Mouse (Mus musculus) frontal cortex, postnatal 36 days (tissue): Measurements from ENCODE around the gene Sox13.

Experiments used
- DNase-seq, 2 experiments: peaks; one replicate each; pipeline ENCODE4 v3.0.0; 2022; ENCODE audit warnings: low spot score in 2 of 2

Gene Sox13

DNA sequence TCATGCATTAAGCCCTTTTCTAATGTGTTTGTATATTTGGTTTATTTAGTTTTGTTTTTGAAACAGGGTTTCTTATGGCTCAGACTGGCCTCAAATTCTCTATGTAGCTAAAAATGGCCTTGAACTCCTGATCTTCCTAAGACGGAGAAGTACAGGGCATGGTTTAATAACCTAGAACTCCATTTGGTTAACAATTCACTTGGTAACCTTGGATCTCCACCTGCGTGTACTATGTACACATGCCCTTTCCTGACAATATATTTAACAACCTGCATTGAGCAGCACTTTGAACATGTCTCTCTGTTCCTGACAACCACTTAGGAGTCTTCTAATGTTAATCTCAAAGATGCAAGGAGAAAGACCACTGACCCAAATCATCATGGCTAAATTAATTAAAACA is 7.0 kb upstream of the Sox13 start:
- no peak for DNase-seq

DNA sequence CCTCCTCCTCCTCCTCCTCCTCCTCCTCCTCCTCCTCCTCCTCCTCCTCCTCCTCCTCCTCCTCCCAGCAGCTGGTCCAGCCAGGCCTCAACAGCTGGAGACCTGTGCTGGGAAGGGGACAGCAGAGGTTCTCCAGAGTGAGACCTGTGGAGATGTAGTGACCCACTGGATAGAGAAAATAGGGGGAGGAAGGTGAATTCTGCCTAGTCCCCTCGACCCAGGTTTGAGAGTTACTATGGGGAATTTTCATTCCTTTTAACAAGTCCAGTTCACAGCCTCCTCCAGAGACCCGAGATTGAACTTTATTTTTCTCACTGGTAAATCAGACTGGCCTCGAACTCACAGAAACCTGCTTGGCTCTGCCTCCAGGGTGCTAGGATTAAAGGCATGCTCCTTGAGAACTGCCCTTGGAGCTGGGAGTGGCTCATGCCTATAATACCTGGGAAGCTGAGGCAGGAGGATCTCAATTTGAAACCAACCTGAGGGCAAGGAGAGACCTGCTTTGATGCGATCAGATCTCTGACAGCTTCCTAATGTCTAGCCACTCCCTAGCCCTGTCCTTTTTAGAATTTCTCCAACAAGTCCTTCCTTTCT is 467 bp upstream of the Sox13 start:
- DNase-seq, result no peak

DNA sequence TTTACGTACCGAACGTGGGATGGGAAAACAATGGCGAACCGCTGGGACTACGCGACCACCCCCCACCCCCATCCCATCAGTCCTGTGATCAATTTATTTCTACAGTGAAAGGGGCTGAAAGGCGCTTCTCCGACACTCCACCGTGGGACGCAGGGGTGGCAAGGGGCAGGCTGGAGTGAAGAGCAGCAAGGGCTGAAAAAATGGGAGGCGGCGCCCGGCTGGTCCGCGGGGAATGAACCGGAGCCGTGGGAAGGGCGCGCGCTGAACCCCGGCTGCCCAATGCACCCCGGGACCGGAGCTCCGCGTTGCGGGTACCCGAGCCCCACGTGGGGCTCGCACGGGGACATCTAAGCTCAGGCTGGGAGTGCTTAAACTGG is 1.0 kb downstream of the Sox13 start:
- DNase-seq, result no peak

DNA sequence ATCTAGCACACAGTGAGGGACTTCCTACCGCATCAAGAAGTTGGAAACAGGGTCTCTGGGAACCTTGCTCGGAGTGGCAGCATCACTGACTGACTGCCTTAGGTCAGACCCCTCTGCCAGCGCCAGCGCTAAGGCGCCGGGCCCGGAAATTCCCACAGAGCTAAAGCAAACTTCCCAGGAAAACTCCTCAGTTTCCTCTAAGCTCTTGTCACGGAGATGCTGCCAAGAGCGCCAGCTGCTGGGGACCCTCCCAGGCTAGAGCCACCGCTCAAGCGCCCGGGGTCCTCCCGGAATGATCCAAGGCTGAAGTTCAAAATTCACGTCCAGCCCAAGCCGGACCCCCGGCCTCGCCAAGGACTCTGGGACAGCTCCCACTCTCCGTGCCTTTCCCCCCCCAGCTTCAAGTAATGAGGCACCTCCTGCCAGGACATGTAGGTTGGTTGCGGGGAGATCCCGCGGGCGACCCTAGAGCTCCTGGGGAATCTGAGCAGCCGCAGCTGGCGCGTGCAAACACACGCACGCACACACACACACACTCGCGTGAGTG is 1.5 kb downstream of the Sox13 start:
- no peak for DNase-seq

DNA sequence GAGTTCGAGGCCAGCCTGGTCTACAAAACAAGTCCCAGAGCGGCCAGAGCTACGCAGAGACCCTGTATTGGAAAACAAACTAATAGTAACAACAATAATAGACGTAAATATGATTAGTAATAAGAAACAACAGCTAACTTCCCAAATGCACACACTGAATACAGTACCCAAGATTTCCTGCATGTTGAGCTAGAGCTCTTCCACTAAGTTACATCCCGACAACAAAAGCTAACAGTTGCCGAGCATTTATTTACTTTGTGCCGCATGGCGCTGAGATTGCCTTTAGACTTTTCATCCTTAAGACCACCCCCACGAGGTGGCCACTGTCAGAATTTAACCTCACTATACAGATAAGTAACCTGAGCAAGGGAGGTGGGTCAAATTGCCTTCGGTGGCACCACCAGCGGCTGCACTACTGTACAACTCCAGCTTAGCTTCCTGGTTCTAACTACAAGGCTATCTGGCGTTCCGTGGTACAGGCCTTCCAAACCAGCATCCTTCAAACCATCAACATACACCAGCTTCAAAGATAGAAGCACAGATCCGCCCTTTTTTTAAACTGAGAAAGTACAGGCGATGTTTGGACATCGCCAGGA is 2.1 kb downstream of the Sox13 start:
- no peak for DNase-seq

DNA sequence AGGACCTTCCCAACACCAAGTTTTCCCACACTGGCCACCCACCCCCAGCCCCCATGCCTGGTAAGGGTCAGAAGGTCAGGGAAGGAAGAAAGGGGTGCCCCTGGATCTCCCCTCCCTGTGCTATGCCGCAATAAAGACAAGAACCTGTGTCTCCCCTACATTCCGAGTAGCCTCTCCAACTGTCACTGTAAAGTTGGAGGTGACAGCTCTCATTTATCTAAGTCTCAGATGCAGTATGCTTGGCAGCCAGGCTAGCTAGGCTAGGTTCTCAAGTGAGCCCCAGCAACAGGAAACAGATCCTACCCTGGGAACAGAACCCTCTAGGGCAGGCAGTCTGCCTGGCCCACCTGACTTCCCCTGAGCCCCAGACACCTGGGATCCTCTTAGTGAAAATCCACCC is 3.1 kb downstream of the Sox13 start:
- DNase-seq, result no peak

DNA sequence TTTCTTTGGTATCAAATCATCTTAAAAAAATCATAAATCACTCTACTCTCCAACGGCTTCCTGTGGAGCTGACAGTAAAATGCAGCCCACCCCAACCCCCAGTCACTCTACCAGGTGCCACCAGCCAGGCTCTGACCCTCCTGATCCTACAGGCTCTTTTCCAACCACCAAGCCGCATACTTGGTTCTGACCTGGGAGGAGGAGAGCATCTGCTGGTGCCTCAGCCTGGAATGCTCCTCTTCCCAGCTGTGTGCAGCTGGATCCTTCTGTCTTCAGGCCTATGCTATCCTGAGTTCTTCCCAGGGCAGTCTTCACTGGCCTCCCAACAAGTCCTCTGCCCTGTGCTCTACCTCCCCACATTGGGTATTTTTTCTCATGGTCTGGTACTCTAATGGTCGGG is 3.7 kb downstream of the Sox13 start:
- no peak for DNase-seq

DNA sequence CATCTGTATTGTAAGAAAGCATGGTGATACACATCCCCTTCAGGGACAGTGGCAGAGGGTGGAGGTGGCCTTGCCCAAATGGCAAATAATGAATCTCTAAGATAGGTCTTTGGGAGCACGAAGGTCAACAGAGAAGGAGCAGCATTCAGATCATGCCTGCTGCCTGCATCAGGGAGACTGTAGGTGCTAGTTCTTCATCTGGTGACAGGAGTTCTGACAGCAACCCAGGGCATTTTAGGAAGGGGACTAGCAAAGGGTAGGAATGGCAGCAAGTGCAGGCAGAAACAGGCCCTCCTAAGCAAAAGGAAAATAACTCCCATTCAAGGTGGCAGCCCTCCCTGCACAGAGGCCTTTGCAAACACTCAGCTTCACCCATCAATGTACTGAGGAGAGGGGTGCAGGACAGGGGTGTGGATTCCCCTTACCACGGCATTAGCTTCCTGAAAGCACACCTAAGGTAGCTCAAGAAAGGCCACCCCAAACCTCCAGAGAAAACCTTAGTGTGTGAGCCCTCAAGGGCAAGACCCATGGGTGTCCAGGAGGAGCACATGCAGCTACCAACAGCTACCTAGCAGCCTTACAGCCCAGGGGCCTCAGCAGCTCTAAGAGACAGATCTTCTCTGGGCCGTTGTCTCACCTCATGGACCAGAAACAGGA is 4.9 kb downstream of the Sox13 start:
- no peak for DNase-seq

DNA sequence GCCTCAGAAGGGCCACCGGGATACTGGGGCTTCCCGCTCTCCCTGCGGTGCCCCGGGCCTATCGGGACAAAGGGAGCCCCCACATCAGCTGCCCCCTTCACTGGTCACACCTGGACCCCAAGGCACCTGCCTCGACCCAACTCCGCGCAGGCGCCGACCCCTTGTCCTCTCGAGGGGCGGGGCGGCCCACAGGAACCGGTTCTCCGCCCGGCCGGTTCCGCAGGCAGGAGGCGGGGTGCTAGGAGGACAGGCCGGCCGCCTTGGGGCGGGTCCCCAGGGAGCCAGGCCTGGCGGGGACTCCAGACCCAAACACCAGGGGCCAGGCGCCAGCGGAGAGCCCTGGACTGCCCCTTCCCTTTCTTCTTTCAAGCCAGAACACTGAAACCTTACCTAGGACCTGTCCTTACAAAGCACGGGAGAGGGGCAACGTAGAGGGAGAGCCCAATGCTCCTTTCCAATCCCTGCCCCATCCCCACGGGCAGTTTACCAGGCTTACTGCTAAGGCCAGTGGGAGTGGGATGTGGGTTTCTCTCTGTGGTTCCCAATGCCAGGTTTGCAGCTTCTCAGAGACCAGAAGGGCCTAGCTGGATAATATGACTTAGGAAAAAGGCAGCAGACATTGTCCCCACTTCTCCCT is 5.9 kb downstream of the Sox13 start:
- no peak for DNase-seq

DNA sequence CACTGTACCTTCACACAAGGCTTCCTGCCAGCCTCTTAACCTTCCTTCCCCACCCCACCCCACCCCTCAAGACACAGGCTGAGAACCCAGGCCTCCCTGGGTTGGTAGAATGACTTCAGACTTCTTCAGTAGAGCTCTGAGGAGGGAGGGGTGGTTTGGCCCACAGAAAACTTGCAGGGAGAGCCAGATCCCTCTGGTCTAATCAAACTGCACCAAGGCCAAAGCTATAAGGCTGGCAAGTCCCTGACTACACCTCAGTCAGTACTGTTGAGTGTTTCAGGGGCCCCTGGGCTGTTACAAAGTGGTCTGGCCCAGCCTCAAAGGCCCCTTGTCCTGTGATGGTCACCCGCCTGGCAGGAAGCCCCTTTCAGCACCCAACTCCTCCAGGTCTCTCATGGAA is 6.6 kb downstream of the Sox13 start:
- DNase-seq, result no peak

DNA sequence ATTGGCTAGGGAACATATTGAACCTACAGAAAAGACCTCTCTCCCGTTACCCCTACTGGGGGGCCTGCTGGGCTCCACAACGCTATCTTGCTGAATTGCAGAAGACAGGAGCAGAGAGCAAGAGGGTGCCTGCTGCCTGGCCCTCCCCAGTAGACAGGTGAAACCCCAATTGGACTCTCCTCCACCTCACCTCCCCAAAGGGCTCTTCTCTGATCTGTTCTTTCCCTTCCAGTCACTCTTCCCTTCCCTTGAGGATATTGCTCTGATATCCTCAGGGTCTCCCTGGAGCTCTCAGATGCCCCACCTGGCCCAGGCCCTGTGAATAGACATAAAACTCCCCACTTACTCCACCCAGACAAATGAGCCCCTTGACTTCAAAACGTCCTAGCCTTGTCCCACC is 7.1 kb downstream of the Sox13 start:
- DNase-seq, result no peak

DNA sequence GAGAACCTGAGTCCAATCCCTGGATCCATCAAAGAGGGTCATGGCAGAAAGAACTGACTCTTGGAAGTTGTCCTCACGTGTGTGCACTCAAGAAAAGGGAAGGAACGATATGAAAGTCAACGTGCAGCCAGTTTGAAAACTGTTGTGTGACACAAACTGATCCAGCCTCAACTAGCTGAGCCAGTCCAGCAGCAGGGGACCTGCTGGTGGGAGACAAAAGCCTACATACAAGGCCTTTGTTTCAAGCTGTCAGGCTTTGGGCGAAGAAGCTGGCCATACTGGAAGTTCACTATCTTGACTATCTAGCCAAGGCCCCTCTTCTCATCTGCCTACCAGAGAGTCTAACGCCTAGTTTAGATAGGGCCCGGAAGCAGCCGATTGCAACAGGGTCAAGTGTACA is 7.7 kb downstream of the Sox13 start:
- DNase-seq, result no peak

DNA sequence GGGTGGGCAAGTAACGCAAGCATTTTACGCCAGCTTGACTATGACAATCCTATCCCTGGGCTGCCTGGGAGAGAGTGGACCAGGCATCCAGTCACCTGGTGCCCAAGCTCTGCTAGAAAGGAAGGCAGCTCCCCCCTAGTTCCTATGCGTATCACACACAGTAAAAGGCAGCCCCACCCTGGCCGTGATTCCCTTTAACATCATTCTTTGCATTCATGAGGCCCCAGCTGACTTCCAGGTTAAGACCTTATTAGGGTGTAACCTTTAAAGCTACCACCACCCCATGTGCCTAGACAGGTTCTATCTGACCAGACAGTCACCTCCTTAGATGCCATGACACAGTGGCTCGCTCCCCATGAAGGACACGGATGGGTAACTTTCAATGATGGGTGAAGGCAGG is 8.7 kb downstream of the Sox13 start:
- DNase-seq, result no peak

DNA sequence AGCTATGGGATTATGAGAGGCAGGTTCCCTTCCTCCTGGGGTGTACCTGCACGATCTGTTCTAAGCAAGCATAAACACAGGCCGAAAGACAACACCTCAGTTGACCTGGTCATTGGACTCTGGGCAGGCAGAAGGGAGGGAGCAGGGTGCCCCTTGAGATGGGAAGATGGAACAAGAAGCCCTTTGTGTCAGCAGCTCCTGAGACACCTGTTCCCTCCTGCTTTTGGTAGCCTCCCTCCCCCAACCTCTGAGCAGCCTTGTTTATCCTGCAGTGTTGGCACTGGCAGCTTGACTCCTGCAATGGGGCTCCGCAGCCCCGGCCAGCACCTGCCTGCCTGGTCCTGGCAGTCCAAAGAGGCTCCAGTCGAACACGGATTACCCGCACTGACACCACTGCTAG is 9.1 kb downstream of the Sox13 start:
- DNase-seq, result no peak

DNA sequence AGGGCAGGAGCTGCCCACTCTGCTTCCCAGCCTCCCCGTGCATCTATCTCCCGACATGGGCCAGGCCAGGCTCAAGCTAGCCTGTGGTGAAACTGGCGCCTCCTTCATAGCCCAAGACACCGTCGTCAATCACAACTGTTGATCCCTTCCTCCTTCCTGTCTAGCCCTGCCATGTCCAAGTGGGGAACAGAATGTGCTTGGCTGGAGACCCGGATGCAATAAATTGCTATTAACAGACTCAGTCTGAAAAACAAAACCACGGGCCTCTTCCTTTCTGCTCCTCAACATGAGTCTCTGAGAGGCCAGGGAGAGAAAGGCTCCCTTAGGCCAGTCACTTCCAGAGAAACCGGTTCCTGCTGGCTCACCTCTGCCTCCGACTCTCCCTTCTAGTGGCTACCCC is 11.2 kb downstream of the Sox13 start:
- no peak for DNase-seq

DNA sequence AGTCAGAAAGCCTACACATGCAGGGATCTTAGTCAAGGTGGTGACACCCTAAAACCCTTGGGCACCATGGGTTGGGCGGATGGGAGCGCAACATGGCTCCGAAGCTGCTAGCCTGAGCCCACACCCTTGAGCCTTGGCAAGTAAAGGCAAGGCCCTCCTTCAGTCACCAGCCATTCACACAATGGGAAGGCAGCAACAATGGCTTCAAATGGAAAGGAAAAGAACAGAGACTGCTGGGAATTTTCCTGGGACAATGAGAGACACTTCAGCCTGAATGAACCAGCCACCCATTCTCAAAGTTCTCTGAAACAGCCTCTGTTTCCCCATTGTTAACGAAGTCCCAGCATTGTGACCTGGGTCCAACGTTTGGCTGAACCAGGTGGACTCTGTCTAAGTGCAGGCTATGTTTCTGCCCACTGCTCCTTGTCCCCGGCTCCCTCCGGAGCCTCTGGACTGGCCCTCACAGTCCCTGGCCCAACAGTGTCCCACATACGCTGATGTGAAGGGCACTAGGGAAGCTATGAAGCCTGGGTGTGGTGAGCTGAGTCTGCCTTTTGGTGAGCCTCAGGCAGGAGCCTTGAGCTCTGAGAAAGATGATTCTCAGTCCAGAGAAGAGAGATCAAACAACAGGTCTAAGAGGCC is 12.6 kb downstream of the Sox13 start:
- no peak for DNase-seq

DNA sequence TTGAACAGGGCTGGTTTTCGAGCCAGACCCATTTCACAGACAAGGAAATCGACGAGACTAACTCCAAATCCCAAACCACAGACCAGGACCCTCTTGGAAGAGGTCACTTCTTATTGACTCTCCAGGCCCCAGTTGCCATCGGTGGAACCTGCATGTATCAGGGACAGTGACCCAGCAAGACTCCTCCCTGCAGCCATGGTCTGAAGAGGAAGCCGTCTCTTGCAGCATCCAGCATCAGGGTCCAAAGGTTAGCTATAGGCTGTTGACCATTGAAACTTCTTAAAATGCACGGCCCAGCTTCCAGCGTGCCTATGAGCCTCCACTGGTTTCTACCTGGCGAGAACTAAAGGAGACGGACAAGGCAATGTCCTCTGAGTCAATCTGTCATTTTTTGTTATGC is 14.4 kb downstream of the Sox13 start:
- DNase-seq, result no peak

DNA sequence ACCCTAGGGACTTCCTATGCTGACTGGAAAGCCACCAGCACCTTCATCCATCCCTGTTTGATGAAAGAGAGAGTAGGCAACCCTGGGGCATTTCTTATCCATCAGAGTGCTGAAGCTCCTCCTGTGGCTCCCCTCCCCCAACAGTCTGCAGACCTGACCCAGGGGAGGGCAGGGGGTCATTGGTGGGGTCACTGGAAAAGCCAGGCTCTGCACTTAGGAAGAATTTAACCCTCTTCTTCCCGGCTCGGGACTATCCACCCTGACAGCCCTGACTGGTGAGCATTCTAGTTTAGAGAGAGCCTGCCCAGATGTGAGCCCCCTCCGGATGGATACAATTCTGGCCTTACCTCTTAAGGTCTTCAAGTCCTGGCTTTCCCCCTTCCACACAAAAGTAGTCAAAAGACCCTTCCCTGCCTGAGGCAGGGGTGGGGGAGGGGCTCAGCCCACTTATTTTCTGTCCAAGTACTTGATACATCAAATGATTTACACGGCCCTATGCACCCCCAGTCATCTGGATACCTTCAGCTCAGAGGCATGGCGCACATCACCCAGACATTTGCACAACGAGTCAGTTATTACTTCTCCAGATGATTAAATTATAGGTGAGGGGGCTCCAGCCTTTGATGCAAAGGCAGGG is 15.2 kb downstream of the Sox13 start:
- no peak for DNase-seq

DNA sequence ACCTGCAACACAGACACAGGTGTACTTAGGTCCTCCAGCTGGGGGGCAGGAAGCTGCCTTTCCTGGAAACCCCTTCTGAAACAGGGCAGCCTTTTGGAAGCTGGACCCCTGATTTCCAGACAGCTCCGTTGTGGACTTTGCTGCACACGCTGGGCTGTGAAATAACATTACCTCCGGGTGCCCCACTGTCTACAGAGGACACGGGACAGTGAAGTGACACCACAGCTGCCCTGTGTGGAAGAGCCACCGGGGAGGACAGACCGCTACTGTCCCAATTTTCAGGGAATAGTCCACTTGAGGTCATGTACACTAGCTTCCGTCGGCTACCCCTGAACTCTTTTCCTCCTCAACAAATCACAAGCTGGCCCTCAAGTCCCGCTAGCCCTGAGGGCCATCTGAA is 15.9 kb downstream of the Sox13 start:
- DNase-seq, result no peak

DNA sequence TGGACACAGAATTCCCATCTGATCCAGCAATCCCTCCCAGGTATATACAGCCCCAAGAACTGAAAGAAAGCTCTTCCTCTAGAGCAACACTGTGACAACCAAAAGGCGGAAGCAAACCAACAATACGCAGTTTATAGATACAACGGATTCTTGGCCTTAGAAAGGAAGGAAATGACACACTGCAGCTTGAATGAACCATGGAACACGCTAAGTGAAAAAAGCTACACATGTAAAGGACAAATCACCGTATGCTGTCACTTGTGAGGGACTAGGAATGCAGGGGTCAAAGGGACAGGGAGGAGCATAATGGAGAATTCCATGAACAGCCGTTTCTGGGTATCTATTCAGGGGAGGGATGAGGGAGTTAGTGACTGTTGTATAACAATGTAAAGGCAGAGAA is 16.7 kb downstream of the Sox13 start:
- DNase-seq, result no peak

DNA sequence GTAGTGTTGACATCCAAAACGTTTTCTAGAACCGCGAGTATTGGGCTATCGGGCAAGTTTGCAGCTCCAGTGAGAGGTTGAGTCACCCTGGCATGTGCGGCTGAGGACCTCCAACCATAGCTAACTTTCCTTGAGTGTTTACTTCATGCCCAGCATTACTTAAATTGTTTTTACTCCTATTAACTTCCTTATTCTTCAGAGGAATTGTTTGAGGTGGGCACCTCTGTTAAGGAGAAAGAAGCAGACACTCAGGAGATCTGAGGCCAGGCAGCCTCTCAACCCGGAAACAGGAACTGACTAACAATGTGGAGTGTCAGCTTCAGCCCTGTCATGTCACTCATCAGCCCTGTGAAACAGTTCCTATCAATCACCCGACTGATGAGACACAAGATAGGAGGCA is 17.6 kb downstream of the Sox13 start:
- DNase-seq, result no peak

DNA sequence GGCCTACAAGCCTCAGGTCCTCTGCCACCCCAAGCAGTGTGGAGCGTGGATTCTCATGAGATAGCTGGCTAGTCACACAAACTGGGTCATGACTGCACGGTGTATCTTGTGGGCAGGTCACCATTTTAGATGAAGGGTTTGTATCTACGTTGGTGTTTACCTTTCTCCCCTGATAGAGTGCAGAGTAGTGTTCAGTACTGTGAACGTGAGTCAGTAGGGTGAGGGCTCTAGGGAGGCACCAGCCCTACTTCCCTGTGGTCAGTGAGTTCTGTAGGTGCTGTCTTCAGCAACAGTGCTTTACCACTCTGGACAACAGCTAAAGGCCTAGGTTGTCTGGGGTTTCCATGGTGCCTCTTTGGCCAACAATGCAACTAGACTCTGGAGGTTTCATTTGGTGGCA is 20.2 kb downstream of the Sox13 start:
- DNase-seq, result no peak
